Comparison of ENCODE assay signal across 10 mouse cellular contexts in genomic region chr10:128435186-128435823, GRCm38 (mm10). TPM values are rescaled to one million over a fixed set of nuclear protein-coding genes. Genes with fewer than 3 reads are reported as not detected.
DNase-seq lines count a peak whose midpoint lies in the region; ATAC-seq lines count a peak whose summit lies in the region.
"Had no signal": no experiment of that assay in that cellular context is flagged by ENCODE, and none has a peak within 500 bp of the region (broad histone marks: within the 10 kb centered on the region; RNA-seq: fewer than 3 reads in every experiment).

No protein-coding gene starts in this region.

- no peak overlapping the region for H3K4me3 ChIP-seq in forebrain, embryonic 15.5 days
- no peak overlapping the region for H3K4me3 ChIP-seq in forebrain, embryonic 12.5 days (replicated peaks)
- no peak overlapping the region for H3K4me3 ChIP-seq in hindbrain, embryonic 16.5 days (ENCODE audit: low read length)
- H3K4me3 ChIP-seq in embryonic facial prominence, embryonic 10.5 days: no peak overlapping the region

- peaks cover 84% of the 10 kb centered on the region for H3K36me3 ChIP-seq in forebrain, embryonic 15.5 days
- H3K36me3 ChIP-seq in forebrain, embryonic 12.5 days (replicated peaks): peaks cover 81% of the 10 kb centered on the region
- peaks cover 38% of the 10 kb centered on the region for H3K36me3 ChIP-seq in hindbrain, embryonic 16.5 days (ENCODE audit: control insufficient read depth, insufficient read depth, low read length)
- H3K36me3 ChIP-seq in embryonic facial prominence, embryonic 10.5 days (replicated peaks): peaks cover 95% of the 10 kb centered on the region

- no peaks in the 10 kb centered on the region for H3K27me3 ChIP-seq in forebrain, embryonic 15.5 days
- H3K27me3 ChIP-seq in forebrain, embryonic 12.5 days: no peaks in the 10 kb centered on the region
- no peaks in the 10 kb centered on the region for H3K27me3 ChIP-seq in hindbrain, embryonic 16.5 days (replicated peaks; ENCODE audit: control insufficient read depth, insufficient read depth, low read length)
- H3K27me3 ChIP-seq in embryonic facial prominence, embryonic 10.5 days (replicated peaks; ENCODE audit: low read depth, poor library complexity, severe bottlenecking): no peaks in the 10 kb centered on the region

- peak; percentile 84 for DNase-seq in MN1 (ENCODE audit: low spot score)
- DNase-seq in cerebellum, postnatal 14 days: peak; percentile 73 to 80
- no peak for DNase-seq in embryonic facial prominence, embryonic 10.5 days (ENCODE audit: low spot score)
- no peak for DNase-seq in yolk sac, embryonic 10.5 days (ENCODE audit: low spot score)

- H3K4me1 ChIP-seq in forebrain, embryonic 15.5 days: no peaks in the 10 kb centered on the region
- H3K4me1 ChIP-seq in forebrain, embryonic 12.5 days: no peaks in the 10 kb centered on the region
- no peaks in the 10 kb centered on the region; the same call in 1 of the 2 replicates for H3K4me1 ChIP-seq in hindbrain, embryonic 16.5 days (ENCODE audit: control insufficient read depth, insufficient read depth, low read depth, low read length)
- no peaks in the 10 kb centered on the region for H3K4me1 ChIP-seq in embryonic facial prominence, embryonic 10.5 days

- H3K4me2 ChIP-seq in forebrain, embryonic 15.5 days (replicated peaks): no peak overlapping the region
- no peak overlapping the region for H3K4me2 ChIP-seq in forebrain, embryonic 12.5 days
- no peak overlapping the region for H3K4me2 ChIP-seq in hindbrain, embryonic 16.5 days (ENCODE audit: low read length)

- H3K9me3 ChIP-seq in forebrain, embryonic 15.5 days: no peaks in the 10 kb centered on the region
- H3K9me3 ChIP-seq in forebrain, embryonic 12.5 days: no peaks in the 10 kb centered on the region
- H3K9me3 ChIP-seq in hindbrain, embryonic 16.5 days (ENCODE audit: control insufficient read depth, low read length): no peaks in the 10 kb centered on the region
- no peaks in the 10 kb centered on the region for H3K9me3 ChIP-seq in embryonic facial prominence, embryonic 10.5 days

- WGBS in forebrain, embryonic 15.5 days: 73% methylated on average over 17 of the region's 17 CpGs
- WGBS in forebrain, embryonic 12.5 days: 83% methylated on average over 17 of the region's 17 CpGs
- 68% methylated on average over 17 of the region's 17 CpGs for WGBS in hindbrain, embryonic 16.5 days
- 86% methylated on average over 17 of the region's 17 CpGs for WGBS in embryonic facial prominence, embryonic 10.5 days

- no peak for ATAC-seq in forebrain, embryonic 15.5 days (replicated peaks)
- ATAC-seq in forebrain, embryonic 12.5 days (ENCODE audit: low FRiP score): no peak
- 0 out of 2 replicates have a peak, but pooled peaks have one; percentile 38 for ATAC-seq in hindbrain, embryonic 16.5 days
- 0 out of 2 replicates have a peak, but pooled peaks have one; percentile 12 for ATAC-seq in monocyte, adult 5-6 weeks (replicated peaks; ENCODE audit: insufficient number of reproducible peaks, low FRiP score, low TSS enrichment, poor library complexity, severe bottlenecking)

- H3K27ac ChIP-seq in forebrain, embryonic 15.5 days (replicated peaks): 0 out of 2 replicates have a peak overlapping the region, but pooled peaks have one; percentile 2
- no peak overlapping the region for H3K27ac ChIP-seq in forebrain, embryonic 12.5 days
- H3K27ac ChIP-seq in hindbrain, embryonic 16.5 days (ENCODE audit: low read depth, low read length): 0 out of 2 replicates have a peak overlapping the region, but pooled peaks have one; percentile 4
- no peak overlapping the region for H3K27ac ChIP-seq in embryonic facial prominence, embryonic 10.5 days (replicated peaks)

- no peak overlapping the region for H3K9ac ChIP-seq in forebrain, embryonic 15.5 days (replicated peaks)
- H3K9ac ChIP-seq in forebrain, embryonic 12.5 days: no peak overlapping the region
- no peak overlapping the region for H3K9ac ChIP-seq in hindbrain, embryonic 16.5 days (ENCODE audit: low read depth, low read length)

RNA-seq across cellular contexts. Expression of gene Smarcc2, which starts 23.7 kb away (rescaled TPM):
- 201 and 202 TPM in 2 replicates for polyA plus RNA-seq in forebrain, embryonic 15.5 days (2015; fragmentation: Nextera tagmentation; extraction: Ambion mirVana)
- 189 and 210 TPM in 2 replicates for polyA plus RNA-seq in forebrain, embryonic 12.5 days (2016; fragmentation: Nextera tagmentation; extraction: Ambion mirVana)
- polyA plus RNA-seq in hindbrain, embryonic 16.5 days (2015; fragmentation: Nextera tagmentation; extraction: Ambion mirVana): 136 and 168 TPM in 2 replicates
- total RNA-seq in monocyte, adult 5-6 weeks (2017): 53.3 to 103 TPM (median 61.2 TPM) in 3 replicates
- 77.3 and 85.9 TPM in 2 replicates for polyA plus RNA-seq in embryonic facial prominence, embryonic 10.5 days (2016; fragmentation: Nextera tagmentation; extraction: Ambion mirVana)

RNA-seq across cellular contexts. Expression of gene Rnf41, which starts 23.8 kb away (rescaled TPM):
- 104 and 110 TPM in 2 replicates for polyA plus RNA-seq in forebrain, embryonic 15.5 days (2015; fragmentation: Nextera tagmentation; extraction: Ambion mirVana)
- polyA plus RNA-seq in forebrain, embryonic 12.5 days (2016; fragmentation: Nextera tagmentation; extraction: Ambion mirVana): 61.9 and 62.0 TPM in 2 replicates
- 96.7 and 98.3 TPM in 2 replicates for polyA plus RNA-seq in hindbrain, embryonic 16.5 days (2015; fragmentation: Nextera tagmentation; extraction: Ambion mirVana)
- total RNA-seq in monocyte, adult 5-6 weeks (2017): 16.2 to 36.8 TPM (median 28.3 TPM) in 3 replicates
- polyA plus RNA-seq in embryonic facial prominence, embryonic 10.5 days (2016; fragmentation: Nextera tagmentation; extraction: Ambion mirVana): 42.1 and 44.6 TPM in 2 replicates

RNA-seq across cellular contexts. Expression of gene Nabp2, which starts 24.0 kb away (rescaled TPM):
- polyA plus RNA-seq in forebrain, embryonic 15.5 days (2015; fragmentation: Nextera tagmentation; extraction: Ambion mirVana): 137 and 139 TPM in 2 replicates
- 141 and 155 TPM in 2 replicates for polyA plus RNA-seq in forebrain, embryonic 12.5 days (2016; fragmentation: Nextera tagmentation; extraction: Ambion mirVana)
- 126 and 150 TPM in 2 replicates for polyA plus RNA-seq in hindbrain, embryonic 16.5 days (2015; fragmentation: Nextera tagmentation; extraction: Ambion mirVana)
- total RNA-seq in monocyte, adult 5-6 weeks (2017): 34.6 to 49.4 TPM (median 44.2 TPM) in 3 replicates
- 119 and 129 TPM in 2 replicates for polyA plus RNA-seq in embryonic facial prominence, embryonic 10.5 days (2016; fragmentation: Nextera tagmentation; extraction: Ambion mirVana)

RNA-seq across cellular contexts. Expression of gene Slc39a5, which starts 34.3 kb away (rescaled TPM):
- polyA plus RNA-seq in forebrain, embryonic 15.5 days (2015; fragmentation: Nextera tagmentation; extraction: Ambion mirVana): 0.09 and 0.24 TPM in 2 replicates
- not detected in 2 replicates for polyA plus RNA-seq in forebrain, embryonic 12.5 days (2016; fragmentation: Nextera tagmentation; extraction: Ambion mirVana)
- 0.36 and 0.41 TPM in 2 replicates for polyA plus RNA-seq in hindbrain, embryonic 16.5 days (2015; fragmentation: Nextera tagmentation; extraction: Ambion mirVana)
- not detected in 3 replicates for total RNA-seq in monocyte, adult 5-6 weeks (2017)
- 0.13 and 0.36 TPM in 2 replicates for polyA plus RNA-seq in embryonic facial prominence, embryonic 10.5 days (2016; fragmentation: Nextera tagmentation; extraction: Ambion mirVana)
- polyA plus RNA-seq: C2C12; neural tube, embryonic 11.5 days had no signal

RNA-seq across cellular contexts. Expression of gene Ankrd52, which starts 58.4 kb away (rescaled TPM):
- 13.0 and 13.4 TPM in 2 replicates for polyA plus RNA-seq in forebrain, embryonic 15.5 days (2015; fragmentation: Nextera tagmentation; extraction: Ambion mirVana)
- 11.3 and 13.9 TPM in 2 replicates for polyA plus RNA-seq in forebrain, embryonic 12.5 days (2016; fragmentation: Nextera tagmentation; extraction: Ambion mirVana)
- 9.9 and 12.1 TPM in 2 replicates for polyA plus RNA-seq in hindbrain, embryonic 16.5 days (2015; fragmentation: Nextera tagmentation; extraction: Ambion mirVana)
- total RNA-seq in monocyte, adult 5-6 weeks (2017): 6.5 to 18.2 TPM (median 8.3 TPM) in 3 replicates
- 12.1 and 12.4 TPM in 2 replicates for polyA plus RNA-seq in embryonic facial prominence, embryonic 10.5 days (2016; fragmentation: Nextera tagmentation; extraction: Ambion mirVana)

Comparison
In these comparisons a context has a peak if more than half of its experiments do, and no peak if none do; other contexts are left out.
1. H3K27ac ChIP-seq: peak in forebrain, embryonic 15.5 days (single experiment) and hindbrain, embryonic 16.5 days (single experiment); none in forebrain, embryonic 12.5 days (single experiment) and embryonic facial prominence, embryonic 10.5 days (single experiment).
2. ATAC-seq: peak in hindbrain, embryonic 16.5 days (single experiment) and monocyte, adult 5-6 weeks (single experiment); none in forebrain, embryonic 15.5 days (single experiment) and forebrain, embryonic 12.5 days (single experiment).
3. DNase-seq: peak in MN1 (single experiment) and cerebellum, postnatal 14 days (2 of 2); none in embryonic facial prominence, embryonic 10.5 days (single experiment) and yolk sac, embryonic 10.5 days (single experiment).